23 mouse cellular contexts compared by ENCODE assay signal in the genomic region with DNA sequence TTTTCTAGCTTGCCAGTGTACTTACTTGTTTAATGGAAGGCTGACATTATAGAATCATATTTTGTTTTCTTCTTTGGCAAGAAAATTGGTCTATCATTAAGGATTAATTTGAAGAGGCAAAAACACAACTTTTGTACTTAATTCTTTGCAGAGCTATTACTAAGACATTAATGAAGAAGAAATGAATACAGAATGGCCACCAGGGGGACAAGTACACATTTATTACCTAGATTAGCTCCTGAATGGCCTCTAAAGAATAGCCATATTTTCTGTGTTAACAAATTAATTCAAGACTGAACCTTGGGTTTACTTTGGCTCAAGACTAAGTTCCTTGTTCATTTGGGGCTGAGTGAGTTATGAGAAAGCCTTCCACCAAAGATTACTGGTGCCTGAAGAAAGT.
DNase-seq lines count a peak whose midpoint lies in the region; ATAC-seq and TF ChIP-seq lines count a peak whose summit lies in the region.
"Had no signal": no experiment of that assay in that cellular context is flagged by ENCODE, and none has a peak within 500 bp of the region (broad histone marks: within the 10 kb centered on the region; RNA-seq: fewer than 3 reads in every experiment).

No protein-coding gene starts in this region.

- H3K9ac ChIP-seq in lung, embryonic 14.5 days = no peak overlapping the region
- H3K9ac ChIP-seq in intestine, embryonic 16.5 days (ENCODE audit: low read depth, low read length) = no peak overlapping the region
- H3K9ac ChIP-seq: embryonic facial prominence, embryonic 15.5 days; heart, embryonic 12.5 days; hindbrain, embryonic 13.5 days; intestine, embryonic 15.5 days; kidney, embryonic 15.5 days; liver, embryonic 13.5 days; lung, embryonic 15.5 days; stomach, embryonic 15.5 days had no signal

- H3K36me3 ChIP-seq in lung, embryonic 14.5 days (ENCODE audit: insufficient read depth) = no peaks in the 10 kb centered on the region
- no peaks in the 10 kb centered on the region for H3K36me3 ChIP-seq in intestine, embryonic 16.5 days (ENCODE audit: control insufficient read depth, insufficient read depth, low read length)
- H3K36me3 ChIP-seq: embryonic facial prominence, embryonic 15.5 days; heart, embryonic 12.5 days; hindbrain, embryonic 13.5 days; intestine, embryonic 15.5 days; kidney, embryonic 15.5 days; liver, embryonic 13.5 days; lung, embryonic 15.5 days; stomach, embryonic 15.5 days had no signal

- H3K4me2 ChIP-seq in lung, embryonic 14.5 days = no peak overlapping the region
- no peak overlapping the region for H3K4me2 ChIP-seq in intestine, embryonic 16.5 days (ENCODE audit: low read depth, low read length)
- H3K4me2 ChIP-seq: embryonic facial prominence, embryonic 15.5 days; heart, embryonic 12.5 days; hindbrain, embryonic 13.5 days; intestine, embryonic 15.5 days; kidney, embryonic 15.5 days; liver, embryonic 13.5 days; lung, embryonic 15.5 days; midbrain, embryonic 11.5 days; stomach, embryonic 15.5 days had no signal

- intact Hi-C loops in gastrocnemius, adult 2 months (cut with DNase I) = no loop called here
- intact Hi-C loops in gastrocnemius, postnatal 14 days (cut with DNase I; ENCODE audit: low total_unique reads) = no loop called here

- peak; percentile 17; the same call in 1 of the 2 replicates for TF ChIP-seq CTCF in gastrocnemius, adult 2 months (IDR thresholded peaks at IDR 0.05)
- TF ChIP-seq CTCF in lung, embryonic 14.5 days (IDR thresholded peaks at IDR 0.05; ENCODE audit: low read depth) = no peak

- DNase-seq in gastrocnemius, adult 2 months = no peak
- no peak for DNase-seq in gastrocnemius, postnatal 14 days
- DNase-seq in lung, embryonic 14.5 days = peak; percentile 9
- no peak for DNase-seq in lung, postnatal 4 days
- DNase-seq in Muller cell, postnatal 12 days (ENCODE audit: inconsistent ontology term) = peak; percentile 16
- DNase-seq in retina, embryonic 14.5 days (ENCODE audit: low spot score) = peak; percentile 3
- no peak for DNase-seq in kidney, adult 11 months
- DNase-seq: adrenal gland, adult 8-10 months; B cell, adult 2 months; cerebellum, adult 9-11 months; heart, postnatal 14 days; liver, embryonic 13.5 days; right cerebral cortex, postnatal 25 days had no signal

- ATAC-seq in lung, embryonic 14.5 days (ENCODE audit: insufficient read depth) = no peak
- ATAC-seq in intestine, embryonic 16.5 days = no peak
- ATAC-seq: intestine, embryonic 15.5 days had no signal

- H3K27me3 ChIP-seq in lung, embryonic 14.5 days (ENCODE audit: insufficient read depth, low read length) = no peaks in the 10 kb centered on the region
- H3K27me3 ChIP-seq in intestine, embryonic 16.5 days (replicated peaks; ENCODE audit: control insufficient read depth, insufficient read depth, low read length) = no peaks in the 10 kb centered on the region
- H3K27me3 ChIP-seq: embryonic facial prominence, embryonic 15.5 days; heart, embryonic 12.5 days; hindbrain, embryonic 13.5 days; intestine, embryonic 15.5 days; kidney, embryonic 15.5 days; liver, embryonic 13.5 days; lung, embryonic 15.5 days; stomach, embryonic 15.5 days had no signal

- no peaks in the 10 kb centered on the region for H3K9me3 ChIP-seq in lung, embryonic 14.5 days (ENCODE audit: low read depth, low read length)
- no peaks in the 10 kb centered on the region for H3K9me3 ChIP-seq in intestine, embryonic 16.5 days (ENCODE audit: control insufficient read depth, low read length)
- H3K9me3 ChIP-seq: embryonic facial prominence, embryonic 15.5 days; hindbrain, embryonic 13.5 days; intestine, embryonic 15.5 days; kidney, embryonic 15.5 days; liver, embryonic 13.5 days; lung, embryonic 15.5 days; stomach, embryonic 15.5 days had no signal

- no peak overlapping the region for H3K4me3 ChIP-seq in gastrocnemius, adult 2 months
- H3K4me3 ChIP-seq in lung, embryonic 14.5 days (ENCODE audit: low read depth, low read length) = no peak overlapping the region
- no peak overlapping the region for H3K4me3 ChIP-seq in intestine, embryonic 16.5 days (ENCODE audit: low read length)
- H3K4me3 ChIP-seq: embryonic facial prominence, embryonic 15.5 days; heart, embryonic 12.5 days; hindbrain, embryonic 13.5 days; intestine, embryonic 15.5 days; kidney, embryonic 15.5 days; liver, embryonic 13.5 days; lung, embryonic 15.5 days; myocyte; stomach, embryonic 15.5 days had no signal

- no peaks in the 10 kb centered on the region for H3K4me1 ChIP-seq in lung, embryonic 14.5 days (ENCODE audit: insufficient read depth)
- no peaks in the 10 kb centered on the region for H3K4me1 ChIP-seq in intestine, embryonic 16.5 days (ENCODE audit: control insufficient read depth, insufficient read depth, low read length)
- H3K4me1 ChIP-seq: embryonic facial prominence, embryonic 15.5 days; heart, embryonic 12.5 days; hindbrain, embryonic 13.5 days; intestine, embryonic 15.5 days; kidney, embryonic 15.5 days; liver, embryonic 13.5 days; lung, embryonic 15.5 days; stomach, embryonic 15.5 days had no signal

- no peak overlapping the region for H3K27ac ChIP-seq in gastrocnemius, adult 2 months
- H3K27ac ChIP-seq in lung, embryonic 14.5 days (ENCODE audit: low read depth) = no peak overlapping the region
- no peak overlapping the region for H3K27ac ChIP-seq in intestine, embryonic 16.5 days (ENCODE audit: low read length)
- H3K27ac ChIP-seq: embryonic facial prominence, embryonic 15.5 days; hindbrain, embryonic 13.5 days; intestine, embryonic 15.5 days; kidney, embryonic 15.5 days; liver, embryonic 13.5 days; lung, embryonic 15.5 days; stomach, embryonic 15.5 days had no signal

Comparison
In these comparisons a context has a peak if more than half of its experiments do, and no peak if none do; other contexts are left out.
1. DNase-seq: peak in lung, embryonic 14.5 days (single experiment), Muller cell, postnatal 12 days (single experiment) and retina, embryonic 14.5 days (single experiment); none in gastrocnemius, adult 2 months (single experiment), gastrocnemius, postnatal 14 days (single experiment), lung, postnatal 4 days (0 of 2) and kidney, adult 11 months (single experiment).